Mouse (Mus musculus) liver, embryonic 12.5 days (tissue): ENCODE data around the gene Fam222a. TPM values are rescaled to one million over a fixed set of nuclear protein-coding genes. Genes with fewer than 3 reads are reported as not detected.
A peak's percentile ranks its signal among the peaks of the same experiment; 100 is the strongest.

Experiments used
- ATAC-seq: fragments of 200-750 bp; cut with Nextera tagmentation; 2 replicates; pipeline ENCODE4 v1.8.0; 2017; ENCODE audit warnings: moderate number of reproducible peaks, mild to moderate bottlenecking, moderate library complexity
- H3K27ac ChIP-seq: fragments of 300-500 bp; sonication (generic); 2 replicates; pipeline ENCODE4 v1.5.1; 2016; ENCODE audit warnings: mild to moderate bottlenecking
- H3K27me3 ChIP-seq: fragments of 300-500 bp; sonication (generic); replicated peaks from 2 replicates; pipeline ENCODE4 v1.6.1; 2016; ENCODE audit warnings: mild to moderate bottlenecking, moderate library complexity
- H3K36me3 ChIP-seq: fragments of 300-500 bp; sonication (generic); 2 replicates; pipeline ENCODE4 v1.6.1; 2016; ENCODE audit warnings: mild to moderate bottlenecking, moderate library complexity
- H3K4me1 ChIP-seq: fragments of 300-500 bp; sonication (generic); 2 replicates; pipeline ENCODE4 v1.6.1; 2016
- H3K4me2 ChIP-seq: fragments of 300-500 bp; sonication (generic); 2 replicates; pipeline ENCODE4 v1.6.1; 2016; ENCODE audit warnings: mild to moderate bottlenecking, moderate library complexity
- H3K4me3 ChIP-seq: fragments of 300-500 bp; sonication (generic); 2 replicates; pipeline ENCODE4 v1.5.1; 2016; ENCODE audit warnings: mild to moderate bottlenecking, moderate library complexity
- H3K9ac ChIP-seq: fragments of 300-500 bp; sonication (generic); 2 replicates; pipeline ENCODE4 v1.6.1; 2016; ENCODE audit warnings: mild to moderate bottlenecking, moderate library complexity
- H3K9me3 ChIP-seq: fragments of 300-500 bp; sonication (generic); replicated peaks from 2 replicates; pipeline ENCODE4 v1.6.1; 2016; ENCODE audit warnings: mild to moderate bottlenecking, moderate library complexity
- WGBS: fragments of 180-500 bp; shearing (Covaris S2); methylation state at CpG from one replicate; pipeline ENCODE4 v1.1.7; 2016; ENCODE audit not compliant: insufficient replicate concordance; 5-methylcytosine and 5-hydroxymethylcytosine counted together
- polyA plus RNA-seq: library from polyadenylated mRNA; unstranded; fragments of >200 nt; fragmentation: Nextera tagmentation; extraction: Ambion mirVana; gene quantifications from 2 replicates; pipeline ENCODE4 v1.2.1, GENCODE M21; 2016

The Fam222a gene
- polyA plus RNA-seq, 1 experiment from 2014 or later = 1.4 TPM

- H3K9me3 ChIP-seq = no peaks in the 10 kb centered on the region
- H3K27ac ChIP-seq = no peak overlapping the region
- H3K27me3 ChIP-seq = no peaks in the 10 kb centered on the region
- WGBS = 79% methylated on average over 10 of the region's 10 CpGs
- ATAC-seq = no peak
- H3K4me1 ChIP-seq = peaks cover 24% of the 10 kb centered on the region
- H3K9ac ChIP-seq = no peak overlapping the region
- H3K4me2 ChIP-seq = no peak overlapping the region
- no peaks in the 10 kb centered on the region for H3K36me3 ChIP-seq
- no peak overlapping the region for H3K4me3 ChIP-seq
These were observed 18.8 kb upstream of the Fam222a start for GRCm38 (mm10) chr5:114548976-114549375.

- no peak for ATAC-seq
- WGBS = 65% methylated on average over 3 of the region's 3 CpGs
- Histone ChIP-seq H3K4me2 (no peak overlapping the region), H3K4me3 (no peak overlapping the region), H3K27ac (no peak overlapping the region), H3K4me1 (peaks cover 24% of the 10 kb centered on the region), H3K9me3 (no peaks in the 10 kb centered on the region), H3K27me3 (no peaks in the 10 kb centered on the region), H3K36me3 (no peaks in the 10 kb centered on the region), H3K9ac (no peak overlapping the region)
These were observed 18.0 kb upstream of the Fam222a start for GRCm38 (mm10) chr5:114549770-114550169.

- Histone ChIP-seq H3K4me1 (peaks cover 24% of the 10 kb centered on the region), H3K4me2 (no peak overlapping the region), H3K36me3 (no peaks in the 10 kb centered on the region), H3K4me3 (no peak overlapping the region), H3K27me3 (no peaks in the 10 kb centered on the region), H3K9ac (no peak overlapping the region), H3K27ac (no peak overlapping the region), H3K9me3 (no peaks in the 10 kb centered on the region; the same call in 1 of the 2 replicates)
- no peak for ATAC-seq
- 45% methylated on average over 7 of the region's 7 CpGs for WGBS
These were observed 17.4 kb upstream of the Fam222a start for GRCm38 (mm10) chr5:114550431-114550830.

GRCm38 (mm10) chr5:114550886-114551492 is 16.8 kb upstream of the Fam222a start:
- no peaks in the 10 kb centered on the region for H3K27me3 ChIP-seq
- no peak overlapping the region for H3K27ac ChIP-seq
- 32% methylated on average over 6 of the region's 6 CpGs for WGBS
- no peaks in the 10 kb centered on the region; the same call in 1 of the 2 replicates for H3K9me3 ChIP-seq
- H3K4me1 ChIP-seq = peaks cover 24% of the 10 kb centered on the region
- no peak overlapping the region for H3K4me2 ChIP-seq
- no peaks in the 10 kb centered on the region for H3K36me3 ChIP-seq
- ATAC-seq = no peak
- H3K9ac ChIP-seq = no peak overlapping the region
- H3K4me3 ChIP-seq = no peak overlapping the region

GRCm38 (mm10) chr5:114552507-114553208 is 15.2 kb upstream of the Fam222a start:
- Histone ChIP-seq H3K4me2 (no peak overlapping the region), H3K9me3 (no peaks in the 10 kb centered on the region; the same call in 1 of the 2 replicates), H3K9ac (no peak overlapping the region), H3K4me1 (peaks cover 24% of the 10 kb centered on the region), H3K27ac (no peak overlapping the region), H3K27me3 (no peaks in the 10 kb centered on the region), H3K4me3 (no peak overlapping the region), H3K36me3 (no peaks in the 10 kb centered on the region)
- ATAC-seq = no peak
- WGBS = 53% methylated on average over 13 of the region's 13 CpGs

DNA sequence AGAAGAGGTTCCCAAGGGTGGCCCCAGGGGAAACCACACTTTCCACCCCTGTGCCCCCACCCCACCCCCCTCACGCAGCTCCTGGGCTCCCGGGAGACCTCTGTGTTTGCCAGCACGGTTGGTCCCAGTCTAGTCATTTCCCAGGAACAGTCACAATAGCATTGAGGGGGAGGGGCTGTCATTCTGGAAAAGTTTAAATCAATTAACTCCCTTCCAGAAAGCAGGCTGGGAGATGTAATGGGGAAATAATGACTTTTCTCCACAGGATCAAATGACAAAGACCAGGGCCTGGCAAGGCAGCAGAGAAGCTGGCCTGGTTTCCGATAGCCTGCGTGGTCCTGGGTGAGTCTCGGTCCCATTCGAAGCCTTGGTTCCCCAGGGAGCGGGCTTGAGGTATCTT is 14.1 kb upstream of the Fam222a start:
- H3K36me3 ChIP-seq = no peaks in the 10 kb centered on the region
- H3K4me2 ChIP-seq = no peak overlapping the region
- no peak overlapping the region for H3K27ac ChIP-seq
- 52% methylated on average over 8 of the region's 8 CpGs for WGBS
- no peak overlapping the region for H3K4me3 ChIP-seq
- no peaks in the 10 kb centered on the region; the same call in 1 of the 2 replicates for H3K9me3 ChIP-seq
- H3K4me1 ChIP-seq = peaks cover 27% of the 10 kb centered on the region
- ATAC-seq = no peak
- no peaks in the 10 kb centered on the region for H3K27me3 ChIP-seq
- H3K9ac ChIP-seq = no peak overlapping the region

- no peak overlapping the region for H3K9ac ChIP-seq
- peaks cover 28% of the 10 kb centered on the region for H3K4me1 ChIP-seq
- H3K4me3 ChIP-seq = no peak overlapping the region
- 76% methylated on average over 2 of the region's 2 CpGs for WGBS
- no peak overlapping the region for H3K4me2 ChIP-seq
- H3K27me3 ChIP-seq = no peaks in the 10 kb centered on the region
- H3K36me3 ChIP-seq = no peaks in the 10 kb centered on the region
- H3K9me3 ChIP-seq = no peaks in the 10 kb centered on the region; the same call in 1 of the 2 replicates
- no peak for ATAC-seq
- H3K27ac ChIP-seq = no peak overlapping the region
These were observed 12.4 kb upstream of the Fam222a start for GRCm38 (mm10) chr5:114555424-114555823.

DNA sequence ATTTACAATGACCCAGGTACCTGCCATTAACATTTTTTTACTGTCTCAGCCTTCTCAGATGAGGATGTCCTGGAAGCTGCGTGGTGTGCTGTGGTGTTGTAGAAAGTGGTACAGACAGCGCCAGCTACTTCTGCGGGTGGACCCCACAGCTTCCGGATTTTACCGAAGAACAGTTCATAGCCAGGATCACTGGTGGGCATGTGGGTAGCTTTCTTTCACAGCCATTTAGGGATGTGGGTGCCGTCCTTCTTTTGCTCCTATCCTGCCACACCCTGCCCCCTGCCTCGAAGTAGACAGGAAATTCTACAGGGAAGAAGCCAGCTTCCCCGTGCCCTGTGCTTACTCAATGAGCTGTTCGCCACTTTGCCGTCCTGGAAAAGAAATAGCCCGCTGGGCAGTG is 11.7 kb upstream of the Fam222a start:
- Histone ChIP-seq H3K27ac (no peak overlapping the region), H3K9ac (no peak overlapping the region), H3K4me2 (no peak overlapping the region), H3K36me3 (no peaks in the 10 kb centered on the region), H3K9me3 (no peaks in the 10 kb centered on the region; the same call in 1 of the 2 replicates), H3K4me3 (no peak overlapping the region), H3K4me1 (peaks cover 22% of the 10 kb centered on the region), H3K27me3 (no peaks in the 10 kb centered on the region)
- no peak for ATAC-seq
- WGBS = 49% methylated on average over 11 of the region's 11 CpGs

DNA sequence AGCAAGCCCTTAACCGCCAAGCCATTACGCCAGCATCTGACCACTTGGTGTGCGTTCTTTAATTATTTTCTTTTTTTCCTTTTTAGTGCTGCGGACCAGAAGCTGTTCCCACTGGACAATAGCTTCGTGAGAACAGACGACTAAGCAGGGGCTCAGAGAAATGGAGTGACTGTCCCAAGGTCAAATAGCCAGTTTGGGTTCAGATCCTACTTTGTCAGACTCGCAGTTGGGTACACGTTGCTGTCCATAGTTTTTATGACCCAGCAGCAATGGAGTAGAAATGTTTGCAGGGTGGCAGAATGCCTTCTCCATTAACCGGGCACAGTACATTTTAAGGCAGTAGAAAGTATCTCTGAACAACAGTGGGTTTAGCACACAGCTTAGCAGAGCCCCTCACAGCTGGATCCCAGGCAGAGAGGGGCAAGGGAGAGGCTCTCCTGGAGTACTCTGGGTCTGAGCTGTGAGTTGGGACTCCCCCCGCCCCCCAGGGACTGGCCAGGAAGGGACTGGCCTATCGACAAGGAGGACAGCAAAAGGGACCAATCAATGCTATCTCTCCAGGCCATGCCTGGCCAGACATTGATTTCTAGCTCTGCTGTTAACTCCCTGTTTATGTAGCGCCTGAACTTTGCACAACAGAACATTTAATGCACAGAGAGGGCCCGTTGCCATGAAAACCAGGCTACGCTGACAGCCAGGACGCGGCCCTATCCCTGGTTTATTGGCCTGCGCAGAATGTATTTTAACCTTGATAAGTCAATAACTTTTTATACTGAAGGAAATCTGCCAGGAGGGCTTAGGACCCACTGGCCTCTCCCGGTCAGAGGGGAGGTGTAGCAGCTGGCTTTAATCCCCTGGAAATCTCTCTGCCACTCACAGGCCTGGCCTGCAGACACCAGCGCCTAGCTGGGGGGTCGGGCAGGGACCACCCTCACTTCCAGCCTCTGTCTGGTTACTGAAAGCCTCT is 9.8 kb upstream of the Fam222a start:
- WGBS = 55% methylated on average over 20 of the region's 20 CpGs
- peak overlapping the region; percentile 72 for H3K27ac ChIP-seq
- ATAC-seq = peak; percentile 76
- no peaks in the 10 kb centered on the region; the same call in 1 of the 2 replicates for H3K9me3 ChIP-seq
- H3K36me3 ChIP-seq = no peaks in the 10 kb centered on the region
- H3K4me3 ChIP-seq = no peak overlapping the region
- H3K9ac ChIP-seq = no peak overlapping the region
- H3K4me1 ChIP-seq = peaks cover 15% of the 10 kb centered on the region
- no peak overlapping the region for H3K4me2 ChIP-seq
- peaks cover 4% of the 10 kb centered on the region for H3K27me3 ChIP-seq

- 8% methylated on average over 9 of the region's 9 CpGs for WGBS
- Histone ChIP-seq H3K4me2 (peak overlapping the region; percentile 41), H3K36me3 (no peaks in the 10 kb centered on the region), H3K9ac (no peak overlapping the region), H3K27ac (no peak overlapping the region), H3K27me3 (peaks cover 21% of the 10 kb centered on the region), H3K9me3 (peaks cover 5% of the 10 kb centered on the region), H3K4me1 (peaks cover 15% of the 10 kb centered on the region), H3K4me3 (no peak overlapping the region)
- peak; percentile 33; the same call in 1 of the 2 replicates for ATAC-seq
These were observed 7.3 kb upstream of the Fam222a start for GRCm38 (mm10) chr5:114560533-114560936.

DNA sequence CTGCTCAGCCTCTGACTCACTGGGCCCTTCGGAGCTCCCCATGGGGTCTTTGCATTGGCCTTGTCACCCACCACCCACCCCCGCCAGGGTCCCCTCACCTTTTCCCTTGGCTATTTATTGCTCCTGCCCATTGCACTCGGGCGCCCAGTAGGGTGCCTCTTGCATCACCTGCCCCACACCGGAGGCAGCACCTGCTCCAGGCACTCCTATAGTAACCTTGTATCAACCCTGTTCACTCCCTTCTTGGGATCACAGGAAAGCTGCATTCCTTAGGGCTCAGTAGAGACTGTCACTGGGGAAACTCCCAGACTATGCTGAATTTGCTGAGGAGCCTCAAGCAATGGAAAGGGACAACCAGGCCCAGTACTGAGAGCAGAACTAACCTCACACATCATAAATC is 6.9 kb upstream of the Fam222a start:
- 0 out of 2 replicates have a peak, but pooled peaks have one; percentile 25 for ATAC-seq
- Histone ChIP-seq H3K9me3 (peaks cover 5% of the 10 kb centered on the region; the same call in 1 of the 2 replicates), H3K36me3 (no peaks in the 10 kb centered on the region), H3K4me1 (peaks cover 19% of the 10 kb centered on the region), H3K9ac (no peak overlapping the region), H3K27ac (no peak overlapping the region), H3K27me3 (peaks cover 26% of the 10 kb centered on the region), H3K4me2 (peak overlapping the region; percentile 41), H3K4me3 (no peak overlapping the region)
- WGBS = 44% methylated on average over 5 of the region's 5 CpGs
